Mouse (Mus musculus): ENCODE data around the gene Rab37.

DNA sequence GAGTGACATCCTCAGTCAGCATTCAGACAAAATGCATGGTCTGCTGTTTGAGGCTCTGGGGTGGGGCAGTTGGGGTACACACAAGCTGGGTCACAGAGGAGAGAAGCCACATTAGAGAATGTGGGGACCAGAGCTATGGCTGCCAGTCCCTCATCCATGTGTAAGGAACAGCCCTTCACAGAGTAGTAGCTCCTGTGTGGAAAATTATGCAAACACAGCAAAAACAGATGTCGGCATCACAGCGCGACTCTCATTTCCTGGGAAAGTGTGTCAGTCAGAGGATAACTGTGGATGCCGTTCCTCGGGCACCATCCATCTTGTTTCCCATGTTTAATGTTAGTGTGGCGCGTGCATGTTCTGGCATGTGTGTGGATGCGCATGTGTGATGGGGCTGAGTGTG is 16.9 kb downstream of the Rab37 start:
- TF ChIP-seq CTCF (IDR thresholded peaks at IDR 0.05; ENCODE audit: borderline replicate concordance, insufficient read depth, low read depth, low read length) (no peak), POLR2A (IDR thresholded peaks at IDR 0.05; ENCODE audit: borderline replicate concordance, insufficient read depth, low read length) (no peak)
